Mouse (Mus musculus) forebrain, embryonic 15.5 days (tissue): ENCODE measurements around the gene Olfr1390. TPM values are rescaled to one million over a fixed set of nuclear protein-coding genes. Genes with fewer than 3 reads are reported as not detected.
"Not testable (repeated sequence)": the region's sequence is repeated elsewhere in the genome, so short reads cannot be mapped to it uniquely, and the experiment has no call there.

ENCODE experiments used
- ATAC-seq: fragments of 200-750 bp; cut with Nextera tagmentation; replicated peaks from 2 replicates; pipeline ENCODE4 v1.8.0; 2017; ENCODE audit warnings: mild to moderate bottlenecking, moderate TSS enrichment, moderate library complexity
- H3K27ac ChIP-seq: fragments of 300-500 bp; sonication (generic); replicated peaks from 2 replicates; pipeline ENCODE4 v1.5.1; 2015; ENCODE audit warnings: mild to moderate bottlenecking, inconsistent platforms
- H3K27me3 ChIP-seq: fragments of 300-500 bp; sonication (generic); 2 replicates; pipeline ENCODE4 v1.6.1; 2015; ENCODE audit warnings: inconsistent platforms
- H3K36me3 ChIP-seq: fragments of 300-500 bp; sonication (generic); 2 replicates; pipeline ENCODE4 v1.6.1; 2015; ENCODE audit warnings: mild to moderate bottlenecking, inconsistent platforms
- H3K4me1 ChIP-seq: fragments of 300-500 bp; sonication (generic); 2 replicates; pipeline ENCODE4 v1.6.1; 2015; ENCODE audit warnings: inconsistent platforms
- H3K4me2 ChIP-seq: fragments of 300-500 bp; sonication (generic); replicated peaks from 2 replicates; pipeline ENCODE4 v1.6.1; 2015; ENCODE audit warnings: mild to moderate bottlenecking, inconsistent platforms
- H3K4me3 ChIP-seq: fragments of 300-500 bp; sonication (generic); 2 replicates; pipeline ENCODE4 v1.5.1; 2015; ENCODE audit warnings: mild to moderate bottlenecking, inconsistent platforms
- H3K9ac ChIP-seq: fragments of 300-500 bp; sonication (generic); replicated peaks from 2 replicates; pipeline ENCODE4 v1.6.1; 2015; ENCODE audit warnings: mild to moderate bottlenecking, inconsistent platforms
- H3K9me3 ChIP-seq: fragments of 300-500 bp; sonication (generic); 2 replicates; pipeline ENCODE4 v1.6.1; 2016; ENCODE audit warnings: inconsistent platforms
- WGBS: fragments of 180-500 bp; shearing (Covaris S2); methylation state at CpG from one replicate; pipeline ENCODE4 v1.1.7; 2015; ENCODE audit warnings: mixed read lengths; 5-methylcytosine and 5-hydroxymethylcytosine counted together
- polyA plus RNA-seq: library from polyadenylated mRNA; unstranded; fragments of >200 nt; fragmentation: Nextera tagmentation; extraction: Ambion mirVana; gene quantifications from 2 replicates; pipeline ENCODE4 v1.2.1, GENCODE M21; 2015

Olfr1390 gene
- not detected in 2 replicates for polyA plus RNA-seq

DNA sequence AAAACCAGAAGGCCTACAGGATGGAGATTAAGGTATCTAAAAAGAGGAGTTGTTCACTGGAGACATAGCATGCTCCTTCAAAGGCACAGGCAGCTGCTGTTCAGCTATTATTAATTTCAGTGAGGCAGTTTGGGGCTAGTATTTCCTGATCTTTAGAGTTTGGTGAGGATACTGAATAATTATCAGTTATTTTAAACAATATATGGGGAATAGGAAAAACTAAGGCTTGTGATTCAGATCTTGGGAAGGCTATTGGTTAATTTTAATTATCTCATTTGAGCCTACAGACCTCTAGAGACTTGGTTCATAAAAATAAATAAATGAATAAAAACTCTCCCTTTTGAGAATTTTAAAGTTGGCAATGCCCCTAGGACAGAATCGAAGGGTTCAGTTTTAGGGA lies at the start of gene Olfr1390:
Gene Olfr1390, plus strand, starts transcription at position 301 of the 400 bp plus-strand sequence.
- no peak for ATAC-seq
- H3K9ac ChIP-seq = no peak within 1 kb of the TSS
- H3K4me1 ChIP-seq = no peaks in the 10 kb centered on the region
- no peak within 1 kb of the TSS for H3K27ac ChIP-seq
- no peak within 1 kb of the TSS for H3K4me2 ChIP-seq
- H3K4me3 ChIP-seq = no peak within 1 kb of the TSS
- 90% methylated on average over 1 of the region's 1 CpGs for WGBS
- H3K36me3 ChIP-seq = no peaks in the 10 kb centered on the region
- H3K9me3 ChIP-seq = no peaks in the 10 kb centered on the region
- H3K27me3 ChIP-seq = no peaks in the 10 kb centered on the region

DNA sequence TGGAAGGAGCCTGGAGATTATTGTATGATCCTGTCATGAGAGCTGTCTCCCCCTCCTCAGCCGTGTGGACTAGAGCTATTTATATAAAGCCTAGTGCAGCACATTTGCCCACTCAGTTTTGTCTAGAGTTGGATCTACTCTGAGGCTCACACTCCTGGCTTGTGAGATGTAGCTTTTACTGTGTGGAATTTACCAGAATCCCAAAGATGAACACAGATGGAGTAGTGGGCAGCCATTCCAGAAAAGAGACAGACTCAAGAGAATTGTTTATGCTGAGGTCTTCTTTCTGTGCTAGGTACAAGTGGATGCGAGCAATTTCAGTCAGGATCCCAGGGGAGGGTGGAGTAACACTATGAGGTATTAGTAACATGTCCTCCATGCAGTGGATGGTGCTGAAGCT lies 47.7 kb upstream of the Olfr1390 start:
- no peak overlapping the region for H3K27ac ChIP-seq
- no peaks in the 10 kb centered on the region for H3K27me3 ChIP-seq
- H3K9ac ChIP-seq = no peak overlapping the region
- H3K4me3 ChIP-seq = no peak overlapping the region
- no peak overlapping the region for H3K4me2 ChIP-seq
- H3K4me1 ChIP-seq = no peaks in the 10 kb centered on the region
- no peaks in the 10 kb centered on the region for H3K36me3 ChIP-seq
- 80% methylated on average over 2 of the region's 2 CpGs for WGBS
- H3K9me3 ChIP-seq = no peaks in the 10 kb centered on the region
- ATAC-seq = no peak

DNA sequence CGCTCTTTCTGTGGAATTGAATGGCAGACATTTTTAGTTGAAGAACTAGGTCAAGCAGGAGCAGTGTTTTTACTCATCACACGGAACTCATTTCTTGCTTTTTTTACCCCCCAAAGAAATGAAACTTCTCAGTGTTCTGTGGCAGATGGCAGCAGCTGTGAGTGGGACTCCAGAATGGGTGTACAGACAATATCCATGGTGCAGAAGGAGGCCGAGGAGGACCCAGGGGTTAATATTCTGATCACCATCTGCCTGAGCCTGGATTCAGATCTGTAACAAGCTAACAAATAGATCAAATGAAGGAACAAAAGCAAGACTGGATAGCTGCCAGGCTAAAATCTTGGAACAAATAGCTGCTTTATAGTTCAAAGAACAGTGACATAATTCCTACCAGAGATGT lies 42.2 kb upstream of the Olfr1390 start:
- H3K27me3 ChIP-seq = no peaks in the 10 kb centered on the region
- H3K36me3 ChIP-seq = no peaks in the 10 kb centered on the region
- no peak overlapping the region for H3K4me3 ChIP-seq
- H3K4me1 ChIP-seq = no peaks in the 10 kb centered on the region
- 40% methylated on average over 3 of the region's 3 CpGs for WGBS
- H3K9me3 ChIP-seq = no peaks in the 10 kb centered on the region
- no peak overlapping the region for H3K4me2 ChIP-seq
- no peak overlapping the region for H3K27ac ChIP-seq
- no peak overlapping the region for H3K9ac ChIP-seq
- no peak for ATAC-seq

GRCm38 (mm10) chr11:49304441-49304840 lies 30.5 kb upstream of the Olfr1390 start, which contains the start of gene Olfr10:
Gene Olfr10, plus strand, starts transcription at chr11:49304741.
- Histone ChIP-seq H3K9me3 (no peaks in the 10 kb centered on the region), H3K36me3 (no peaks in the 10 kb centered on the region), H3K27ac (no peak within 1 kb of the TSS), H3K4me3 (no peak within 1 kb of the TSS), H3K4me1 (no peaks in the 10 kb centered on the region), H3K27me3 (no peaks in the 10 kb centered on the region), H3K4me2 (no peak within 1 kb of the TSS), H3K9ac (no peak within 1 kb of the TSS)
- ATAC-seq = no peak

- WGBS = 82% methylated on average over 5 of the region's 5 CpGs
- not testable (repeated sequence) for H3K36me3 ChIP-seq, H3K27ac ChIP-seq, ATAC-seq, H3K4me1 ChIP-seq, H3K27me3 ChIP-seq, H3K4me3 ChIP-seq, H3K9ac ChIP-seq, H3K9me3 ChIP-seq, H3K4me2 ChIP-seq
Measured at GRCm38 (mm10) chr11:49308547-49308946, 26.4 kb upstream of the Olfr1390 start.

- no peaks in the 10 kb centered on the region for H3K9me3 ChIP-seq
- H3K27me3 ChIP-seq = no peaks in the 10 kb centered on the region
- ATAC-seq = no peak
- no peak within 1 kb of the TSS for H3K4me2 ChIP-seq
- no peaks in the 10 kb centered on the region for H3K4me1 ChIP-seq
- no peaks in the 10 kb centered on the region for H3K36me3 ChIP-seq
- H3K9ac ChIP-seq = no peak within 1 kb of the TSS
- no peak within 1 kb of the TSS for H3K27ac ChIP-seq
- 83% methylated on average over 2 of the region's 2 CpGs for WGBS
- H3K4me3 ChIP-seq = no peak within 1 kb of the TSS
Measured at GRCm38 (mm10) chr11:49322442-49322841, 12.5 kb upstream of the Olfr1390 start, which contains the start of gene Olfr1391. Gene Olfr1391, plus strand, starts transcription at chr11:49322742.

- Histone ChIP-seq H3K4me2 (no peak overlapping the region), H3K36me3 (no peaks in the 10 kb centered on the region), H3K4me3 (no peak overlapping the region), H3K9ac (no peak overlapping the region), H3K27ac (no peak overlapping the region), H3K9me3 (no peaks in the 10 kb centered on the region), H3K27me3 (no peaks in the 10 kb centered on the region), H3K4me1 (no peaks in the 10 kb centered on the region)
- no peak for ATAC-seq
- WGBS = 92% methylated on average over 3 of the region's 3 CpGs
Measured at GRCm38 (mm10) chr11:49326726-49327125, 8.3 kb upstream of the Olfr1390 start.

DNA sequence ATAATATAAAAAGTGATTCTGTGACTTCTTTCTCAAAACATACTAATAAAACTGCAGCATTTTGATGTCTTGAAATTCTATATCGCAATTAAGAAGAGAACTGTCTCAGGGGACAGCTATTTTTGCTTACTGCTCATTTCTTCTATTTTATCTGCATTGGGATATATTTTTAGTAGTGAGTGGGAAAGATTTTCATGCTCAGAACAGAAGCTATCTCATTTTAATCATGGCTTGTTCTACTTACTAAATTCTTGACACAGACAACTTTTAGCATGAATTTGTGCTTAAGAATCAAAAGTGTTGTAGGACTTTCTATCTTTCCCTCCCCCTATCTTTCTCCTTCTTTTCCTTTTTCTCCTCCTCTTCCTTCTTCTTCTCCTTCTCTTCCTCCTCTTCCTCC lies 5.3 kb upstream of the Olfr1390 start:
- Histone ChIP-seq H3K4me2 (no peak overlapping the region), H3K27me3 (no peaks in the 10 kb centered on the region), H3K4me1 (no peaks in the 10 kb centered on the region), H3K4me3 (no peak overlapping the region), H3K36me3 (no peaks in the 10 kb centered on the region), H3K27ac (no peak overlapping the region), H3K9ac (no peak overlapping the region), H3K9me3 (no peaks in the 10 kb centered on the region)
- 75% methylated on average over 1 of the region's 1 CpGs for WGBS
- ATAC-seq = no peak

GRCm38 (mm10) chr11:49337150-49337832 lies 2.3 kb downstream of the Olfr1390 start:
- H3K36me3 ChIP-seq = no peaks in the 10 kb centered on the region
- no peak overlapping the region for H3K4me3 ChIP-seq
- no peak for ATAC-seq
- H3K4me1 ChIP-seq = no peaks in the 10 kb centered on the region
- WGBS = 69% methylated on average over 4 of the region's 4 CpGs
- no peaks in the 10 kb centered on the region for H3K27me3 ChIP-seq
- no peak overlapping the region for H3K9ac ChIP-seq
- H3K27ac ChIP-seq = no peak overlapping the region
- no peaks in the 10 kb centered on the region for H3K9me3 ChIP-seq
- no peak overlapping the region for H3K4me2 ChIP-seq

DNA sequence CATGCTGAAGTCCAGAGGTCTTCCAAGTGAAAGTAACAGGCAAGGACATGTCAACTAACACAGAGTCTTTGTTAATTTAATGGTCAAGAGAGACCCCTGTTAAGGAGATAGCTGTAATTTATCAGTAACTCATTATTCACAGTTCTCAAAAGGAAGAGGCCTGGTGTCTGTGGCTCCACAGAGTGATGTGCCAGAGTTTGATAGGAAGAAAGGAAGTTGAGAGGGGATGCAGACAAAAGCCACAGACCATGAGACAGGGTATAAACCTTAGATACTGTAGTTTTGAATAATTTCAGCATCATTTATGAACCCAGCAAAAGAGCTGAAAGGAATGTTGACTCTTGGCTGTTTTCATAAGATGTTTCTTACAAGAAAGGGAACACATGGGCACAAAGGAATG lies 48.1 kb downstream of the Olfr1390 start:
- Histone ChIP-seq H3K27me3 (no peaks in the 10 kb centered on the region), H3K4me1 (no peaks in the 10 kb centered on the region), H3K27ac (no peak overlapping the region), H3K4me3 (no peak overlapping the region), H3K4me2 (no peak overlapping the region), H3K9ac (no peak overlapping the region), H3K36me3 (no peaks in the 10 kb centered on the region), H3K9me3 (no peaks in the 10 kb centered on the region; the same call in 1 of the 2 replicates)
- no peak for ATAC-seq

GRCm38 (mm10) chr11:49386118-49386517 lies 51.1 kb downstream of the Olfr1390 start:
- not testable (repeated sequence) for H3K36me3 ChIP-seq, ATAC-seq, H3K4me1 ChIP-seq, H3K9me3 ChIP-seq, H3K27me3 ChIP-seq, H3K27ac ChIP-seq, H3K4me2 ChIP-seq, H3K4me3 ChIP-seq, H3K9ac ChIP-seq
- WGBS = 95% methylated on average over 7 of the region's 7 CpGs
